Mouse (Mus musculus) kidney, postnatal 0 days (tissue): ENCODE measurements around the gene Loxl4. TPM values are rescaled to one million over a fixed set of nuclear protein-coding genes. Genes with fewer than 3 reads are reported as not detected.

ENCODE experiments used
- ATAC-seq: fragments of 200-750 bp; cut with Nextera tagmentation; replicated peaks from 2 replicates; pipeline ENCODE4 v1.8.0; 2017; ENCODE audit warnings: low read depth, moderate number of reproducible peaks, moderate TSS enrichment, moderate library complexity; ENCODE audit not compliant: low FRiP score
- DNase-seq: peaks from one replicate; pipeline ENCODE4 v3.0.0-alpha.2; 2016; ENCODE audit warnings: low spot score
- H3K27ac ChIP-seq: fragments of 300-500 bp; sonication (generic); 2 replicates; pipeline ENCODE4 v1.5.1; 2014; ENCODE audit warnings: mild to moderate bottlenecking
- H3K27me3 ChIP-seq: fragments of 300-500 bp; sonication (generic); 2 replicates; pipeline ENCODE4 v1.6.1; 2014; ENCODE audit warnings: low read length, mixed read lengths; ENCODE audit not compliant: insufficient read depth
- H3K36me3 ChIP-seq: fragments of 300-500 bp; sonication (generic); 2 replicates; pipeline ENCODE4 v1.6.1; 2014; ENCODE audit warnings: low read length, mixed read lengths; ENCODE audit not compliant: insufficient read depth
- H3K4me1 ChIP-seq: fragments of 300-500 bp; sonication (generic); replicated peaks from 2 replicates; pipeline ENCODE4 v1.6.1; 2014; ENCODE audit warnings: antibody characterized with exemption, low read length, mixed read lengths; ENCODE audit not compliant: insufficient read depth
- H3K4me2 ChIP-seq: fragments of 300-500 bp; sonication (generic); 2 replicates; pipeline ENCODE4 v1.6.1; 2014; ENCODE audit warnings: mild to moderate bottlenecking, low read length, moderate library complexity, mixed read lengths
- H3K4me3 ChIP-seq: fragments of 300-500 bp; sonication (generic); replicated peaks from 2 replicates; pipeline ENCODE4 v1.5.1; 2014; ENCODE audit warnings: low read depth, low read length
- H3K9ac ChIP-seq: fragments of 300-500 bp; sonication (generic); 2 replicates; pipeline ENCODE4 v1.6.1; 2014; ENCODE audit warnings: low read depth, low read length
- H3K9me3 ChIP-seq: fragments of 300-500 bp; sonication (generic); replicated peaks from 2 replicates; pipeline ENCODE4 v1.6.1; 2016; ENCODE audit warnings: low read length, inconsistent platforms, mixed read lengths
- CTCF ChIP-seq: IDR thresholded peaks from 2 replicates; pipeline ENCODE4 v1.5.1; 2016; ENCODE audit warnings: antibody characterized with exemption, low read depth, mild to moderate bottlenecking, moderate library complexity
- WGBS: fragments of 180-500 bp; shearing (Covaris S2); extraction: QIAGEN DNeasy Blood & Tissue Kit; methylation state at CpG from one replicate; pipeline ENCODE4 v1.1.7; 2014; 5-methylcytosine and 5-hydroxymethylcytosine counted together
- polyA plus RNA-seq: library from polyadenylated mRNA; unstranded; fragments of >200 nt; fragmentation: Nextera tagmentation; extraction: Ambion mirVana; gene quantifications from 2 replicates; pipeline ENCODE4 v1.2.1, GENCODE M21; 2015

Loxl4 gene
- polyA plus RNA-seq, 1 experiment from 2014 or later = 1.2 TPM

- WGBS = 14% methylated on average over 8 of the region's 8 CpGs
- no peak overlapping the region for H3K4me3 ChIP-seq
- no peak for ATAC-seq
- no peak for TF ChIP-seq CTCF
- no peaks in the 10 kb centered on the region for H3K27me3 ChIP-seq
- 0 out of 2 replicates have a peak overlapping the region, but pooled peaks have one; percentile 1 for H3K27ac ChIP-seq
- no peak overlapping the region for H3K4me2 ChIP-seq
- H3K36me3 ChIP-seq = no peaks in the 10 kb centered on the region
- H3K9me3 ChIP-seq = no peaks in the 10 kb centered on the region
- peaks cover 8% of the 10 kb centered on the region; the same call in 1 of the 2 replicates for H3K4me1 ChIP-seq
- no peak overlapping the region for H3K9ac ChIP-seq
- peak; percentile 36 for DNase-seq
These were observed 26.2 kb upstream of the Loxl4 start for GRCm38 (mm10) chr19:42638604-42639481.

GRCm38 (mm10) chr19:42636631-42637030 lies 24.0 kb upstream of the Loxl4 start:
- H3K27ac ChIP-seq = no peak overlapping the region
- no peak overlapping the region for H3K4me2 ChIP-seq
- no peak overlapping the region for H3K9ac ChIP-seq
- H3K27me3 ChIP-seq = no peaks in the 10 kb centered on the region
- peaks cover 8% of the 10 kb centered on the region; the same call in 1 of the 2 replicates for H3K4me1 ChIP-seq
- DNase-seq = peak; percentile 66
- ATAC-seq = no peak
- no peak overlapping the region for H3K4me3 ChIP-seq
- no peaks in the 10 kb centered on the region for H3K9me3 ChIP-seq
- TF ChIP-seq CTCF = no peak
- WGBS = 38% methylated on average over 11 of the region's 11 CpGs
- H3K36me3 ChIP-seq = no peaks in the 10 kb centered on the region

GRCm38 (mm10) chr19:42633650-42634049 lies 21.0 kb upstream of the Loxl4 start:
- Histone ChIP-seq H3K9me3 (no peaks in the 10 kb centered on the region), H3K27me3 (no peaks in the 10 kb centered on the region), H3K4me2 (no peak overlapping the region), H3K4me1 (no peaks in the 10 kb centered on the region), H3K36me3 (no peaks in the 10 kb centered on the region), H3K4me3 (no peak overlapping the region), H3K27ac (no peak overlapping the region), H3K9ac (no peak overlapping the region)
- no peak for TF ChIP-seq CTCF
- ATAC-seq = no peak
- 75% methylated on average over 2 of the region's 2 CpGs for WGBS
- no peak for DNase-seq

- Histone ChIP-seq H3K4me2 (no peak overlapping the region), H3K27me3 (no peaks in the 10 kb centered on the region), H3K36me3 (no peaks in the 10 kb centered on the region), H3K4me1 (no peaks in the 10 kb centered on the region), H3K9ac (no peak overlapping the region), H3K27ac (no peak overlapping the region), H3K4me3 (no peak overlapping the region), H3K9me3 (no peaks in the 10 kb centered on the region)
- no peak for TF ChIP-seq CTCF
- DNase-seq (no peak), ATAC-seq (no peak)
- 68% methylated on average over 4 of the region's 4 CpGs for WGBS
These were observed 19.7 kb upstream of the Loxl4 start for GRCm38 (mm10) chr19:42632301-42632700.

- H3K27ac ChIP-seq = no peak overlapping the region
- no peaks in the 10 kb centered on the region for H3K36me3 ChIP-seq
- H3K4me2 ChIP-seq = peak overlapping the region; percentile 25
- no peak for TF ChIP-seq CTCF
- DNase-seq (peak; percentile 94), ATAC-seq (peak; percentile 40; the same call in 1 of the 2 replicates)
- no peak overlapping the region for H3K9ac ChIP-seq
- H3K4me1 ChIP-seq = no peaks in the 10 kb centered on the region
- no peaks in the 10 kb centered on the region for H3K27me3 ChIP-seq
- no peak overlapping the region for H3K4me3 ChIP-seq
- no peaks in the 10 kb centered on the region for H3K9me3 ChIP-seq
- 3% methylated on average over 8 of the region's 8 CpGs for WGBS
These were observed 18.9 kb upstream of the Loxl4 start for GRCm38 (mm10) chr19:42631541-42631961.

GRCm38 (mm10) chr19:42628068-42628467 lies 15.5 kb upstream of the Loxl4 start:
- DNase-seq (no peak), ATAC-seq (no peak)
- TF ChIP-seq CTCF = no peak
- no peak overlapping the region for H3K9ac ChIP-seq
- no peaks in the 10 kb centered on the region for H3K36me3 ChIP-seq
- no peak overlapping the region for H3K4me2 ChIP-seq
- no peaks in the 10 kb centered on the region for H3K27me3 ChIP-seq
- H3K27ac ChIP-seq = no peak overlapping the region
- H3K4me3 ChIP-seq = no peak overlapping the region
- no peaks in the 10 kb centered on the region for H3K9me3 ChIP-seq
- WGBS = 83% methylated on average over 6 of the region's 6 CpGs
- H3K4me1 ChIP-seq = no peaks in the 10 kb centered on the region
